Mouse (Mus musculus): ENCODE data around the gene Bahcc1. TPM values are rescaled to one million over a fixed set of nuclear protein-coding genes. Genes with fewer than 3 reads are reported as not detected.

Bahcc1 gene
- polyA plus RNA-seq, 1 experiment from 2014 or later: 2.2 TPM

DNA sequence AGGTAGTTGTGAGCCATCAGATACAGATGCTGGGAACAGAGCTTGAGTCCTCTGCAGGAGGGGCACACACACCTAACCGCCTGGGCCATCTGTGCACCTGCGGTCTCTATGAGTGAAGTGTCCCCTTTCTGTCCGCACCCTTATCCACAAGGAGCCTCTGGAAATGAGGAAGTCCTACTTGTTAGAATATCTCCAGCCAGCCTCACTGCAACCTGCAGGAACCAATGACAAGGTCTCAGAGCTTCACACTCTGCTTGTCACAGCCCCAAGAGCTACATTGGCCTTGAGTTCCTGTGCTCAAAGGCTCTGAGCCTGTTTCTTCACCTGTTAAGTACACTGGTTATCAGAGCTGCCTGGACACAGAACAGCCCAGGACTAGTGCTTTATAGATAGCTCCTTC is 30.4 kb downstream of the Bahcc1 start:
- 79% methylated on average over 3 of the region's 3 CpGs for WGBS (ENCODE audit: missing documents)
- no peaks in the 10 kb centered on the region for H3K79me2 ChIP-seq (ENCODE audit: inconsistent target)
- no peak overlapping the region for H3K27ac ChIP-seq
- no peaks in the 10 kb centered on the region for H3K36me3 ChIP-seq (ENCODE audit: inconsistent target)
- no peak overlapping the region for H3K4me3 ChIP-seq (ENCODE audit: inconsistent target)

DNA sequence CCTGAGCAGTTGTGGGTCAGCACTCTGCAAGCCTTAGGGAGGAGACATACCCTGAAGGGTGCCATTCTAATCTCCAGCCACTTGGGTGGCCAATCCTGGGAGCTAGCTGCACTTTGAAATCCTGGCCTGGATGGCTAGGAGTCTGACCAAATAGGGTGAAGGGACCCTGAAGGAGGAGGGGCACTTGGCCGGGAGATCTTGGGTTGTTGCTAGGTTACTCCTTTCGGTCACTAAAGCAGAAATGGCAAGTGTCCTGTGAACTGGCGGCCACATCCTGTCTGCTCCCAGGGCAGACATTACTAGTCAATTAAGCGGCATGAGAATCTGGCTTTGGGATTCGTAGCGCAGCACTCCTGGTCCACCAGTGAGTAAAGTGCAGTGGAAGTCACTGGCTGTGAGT is 31.3 kb downstream of the Bahcc1 start:
- Histone ChIP-seq H3K79me2 (ENCODE audit: inconsistent target) (no peaks in the 10 kb centered on the region), H3K27ac (no peak overlapping the region), H3K4me3 (ENCODE audit: inconsistent target) (no peak overlapping the region), H3K36me3 (ENCODE audit: inconsistent target) (no peaks in the 10 kb centered on the region)
- WGBS (ENCODE audit: missing documents): 97% methylated on average over 6 of the region's 6 CpGs

DNA sequence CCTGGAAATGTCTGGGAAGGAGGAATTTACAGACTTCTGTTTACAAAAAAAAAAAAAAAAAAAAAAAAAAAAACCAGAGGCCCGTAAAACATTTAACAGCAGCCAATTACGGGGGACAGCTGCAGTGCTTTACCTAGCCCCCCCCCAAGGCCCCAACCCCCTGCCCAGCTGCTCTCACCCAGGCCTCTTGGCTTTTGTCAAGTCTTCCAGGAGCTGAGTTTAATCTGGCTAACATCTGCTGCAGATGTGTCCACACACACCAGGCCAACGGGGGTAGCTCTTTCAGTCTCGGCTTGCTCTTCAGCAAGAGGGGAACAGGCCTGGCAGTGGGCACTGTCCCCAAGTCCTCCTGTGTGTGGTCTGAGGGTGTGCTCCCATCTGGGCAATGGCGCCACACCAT is 32.7 kb downstream of the Bahcc1 start:
- WGBS (ENCODE audit: missing documents): 89% methylated on average over 5 of the region's 5 CpGs
- Histone ChIP-seq H3K79me2 (ENCODE audit: inconsistent target) (no peaks in the 10 kb centered on the region), H3K36me3 (ENCODE audit: inconsistent target) (no peaks in the 10 kb centered on the region), H3K27ac (no peak overlapping the region), H3K4me3 (ENCODE audit: inconsistent target) (no peak overlapping the region)

DNA sequence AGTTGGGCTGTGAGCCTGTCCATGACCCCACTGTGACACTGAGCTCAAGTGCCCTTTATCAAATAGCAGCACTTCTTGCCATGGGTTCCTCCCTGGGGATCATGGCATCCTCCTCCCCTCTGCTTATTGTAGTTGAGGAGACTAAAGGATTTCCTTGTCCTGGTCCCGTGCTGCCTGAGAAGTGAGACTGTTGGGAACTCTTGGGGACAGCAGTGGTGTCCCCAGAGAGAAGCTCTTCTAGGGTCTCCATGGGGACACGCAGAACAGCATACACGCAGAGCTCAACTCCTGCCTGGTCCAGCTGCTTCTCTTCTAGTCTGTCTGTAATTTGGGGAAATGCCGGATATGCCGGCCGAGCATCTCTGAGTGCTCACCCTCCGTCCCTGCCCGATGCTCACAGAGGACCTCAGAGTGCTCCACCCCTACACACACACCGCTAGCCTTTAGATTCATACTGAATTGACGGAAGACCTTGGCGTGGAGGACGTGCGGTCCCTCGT is 33.6 kb downstream of the Bahcc1 start:
- H3K4me3 ChIP-seq (ENCODE audit: inconsistent target): no peak overlapping the region
- no peaks in the 10 kb centered on the region for H3K36me3 ChIP-seq (ENCODE audit: inconsistent target)
- no peaks in the 10 kb centered on the region for H3K79me2 ChIP-seq (ENCODE audit: inconsistent target)
- 97% methylated on average over 14 of the region's 14 CpGs for WGBS (ENCODE audit: missing documents)
- H3K27ac ChIP-seq: no peak overlapping the region

DNA sequence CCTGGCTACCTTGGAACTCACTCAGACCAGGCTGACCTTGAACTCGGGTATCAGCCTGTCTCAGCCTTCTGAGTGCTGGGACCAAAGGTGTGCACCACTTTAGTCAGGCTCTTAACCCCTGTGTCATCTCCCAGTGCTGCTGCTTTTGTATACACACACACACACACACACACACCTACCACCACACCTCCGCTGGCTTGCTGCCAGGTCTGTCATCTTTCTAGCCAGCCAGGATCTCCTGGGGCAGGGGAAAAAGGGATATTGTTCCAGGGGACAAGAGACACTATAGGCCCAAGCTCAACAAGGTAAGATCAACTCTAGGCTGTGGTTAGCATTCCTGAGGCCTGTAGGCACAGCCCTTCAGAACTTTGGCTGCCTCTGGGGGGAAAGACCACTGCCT is 34.5 kb downstream of the Bahcc1 start:
- WGBS (ENCODE audit: missing documents): 85% methylated on average over 2 of the region's 2 CpGs
- Histone ChIP-seq H3K79me2 (ENCODE audit: inconsistent target) (no peaks in the 10 kb centered on the region), H3K27ac (no peak overlapping the region), H3K36me3 (ENCODE audit: inconsistent target) (no peaks in the 10 kb centered on the region), H3K4me3 (ENCODE audit: inconsistent target) (no peak overlapping the region)

DNA sequence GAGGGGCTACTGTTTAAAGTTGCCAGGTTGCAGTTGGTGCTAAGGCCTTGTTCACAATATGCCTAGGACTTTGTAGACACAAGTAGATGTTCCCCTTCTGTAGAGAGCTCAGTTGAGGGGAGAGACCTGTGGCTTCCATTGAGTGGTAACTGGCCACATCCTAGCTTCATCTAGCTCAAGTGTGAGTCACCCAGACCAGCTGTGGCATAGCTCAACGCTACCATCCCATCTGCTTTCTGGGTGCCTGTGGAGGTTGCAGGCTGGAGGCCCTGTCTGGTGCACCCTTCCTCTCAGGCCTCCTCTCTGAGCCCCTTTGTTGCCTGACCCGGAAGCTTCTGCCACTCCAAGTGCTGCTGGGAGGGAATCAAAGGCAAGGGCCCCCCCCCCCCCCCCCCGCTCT is 34.9 kb downstream of the Bahcc1 start:
- 11% methylated on average over 1 of the region's 3 CpGs for WGBS (ENCODE audit: missing documents)
- Histone ChIP-seq H3K36me3 (ENCODE audit: inconsistent target) (no peaks in the 10 kb centered on the region), H3K79me2 (ENCODE audit: inconsistent target) (no peaks in the 10 kb centered on the region), H3K27ac (no peak overlapping the region), H3K4me3 (ENCODE audit: inconsistent target) (no peak overlapping the region)

DNA sequence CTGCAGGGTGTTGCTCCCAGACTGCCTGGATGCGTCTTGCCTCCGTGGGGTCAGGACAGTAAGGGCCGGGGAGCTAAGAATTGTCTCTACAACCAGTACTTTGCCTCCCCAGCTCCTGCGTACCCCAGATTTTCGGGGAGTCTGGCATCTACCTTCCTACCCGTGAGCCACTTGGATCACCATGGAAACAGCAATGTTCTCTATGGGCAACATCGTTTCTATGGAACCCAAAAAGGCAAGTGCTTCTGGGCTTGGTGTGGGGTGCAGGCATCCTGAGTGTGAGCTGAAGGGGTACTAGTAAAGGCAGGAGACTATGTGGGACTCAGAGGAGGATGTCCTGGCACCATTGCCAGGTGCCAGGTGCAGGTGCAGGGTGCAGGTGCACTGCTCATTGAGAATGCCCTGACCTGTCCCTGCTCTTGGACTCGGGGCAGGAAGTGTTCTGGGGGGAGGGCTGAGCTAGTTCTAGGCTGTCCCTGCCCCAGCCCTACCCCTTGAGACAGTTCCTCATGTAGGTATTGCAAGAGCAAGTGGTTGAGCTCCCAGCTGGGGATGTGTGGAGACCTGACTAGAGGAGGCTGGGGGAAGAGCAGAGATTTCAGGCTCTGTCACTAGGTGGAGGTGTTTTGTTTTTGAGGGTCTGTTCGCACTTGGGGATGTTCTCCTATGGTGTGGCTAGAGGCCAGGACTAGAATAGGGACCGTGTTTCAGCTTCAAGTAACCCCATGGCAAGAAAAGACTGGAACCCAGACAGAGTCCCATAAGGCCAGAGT is 35.6 kb downstream of the Bahcc1 start:
- Histone ChIP-seq H3K36me3 (ENCODE audit: inconsistent target) (no peaks in the 10 kb centered on the region), H3K79me2 (ENCODE audit: inconsistent target) (no peaks in the 10 kb centered on the region), H3K27ac (no peak overlapping the region), H3K4me3 (ENCODE audit: inconsistent target) (no peak overlapping the region)
- WGBS (ENCODE audit: missing documents): 76% methylated on average over 10 of the region's 10 CpGs

DNA sequence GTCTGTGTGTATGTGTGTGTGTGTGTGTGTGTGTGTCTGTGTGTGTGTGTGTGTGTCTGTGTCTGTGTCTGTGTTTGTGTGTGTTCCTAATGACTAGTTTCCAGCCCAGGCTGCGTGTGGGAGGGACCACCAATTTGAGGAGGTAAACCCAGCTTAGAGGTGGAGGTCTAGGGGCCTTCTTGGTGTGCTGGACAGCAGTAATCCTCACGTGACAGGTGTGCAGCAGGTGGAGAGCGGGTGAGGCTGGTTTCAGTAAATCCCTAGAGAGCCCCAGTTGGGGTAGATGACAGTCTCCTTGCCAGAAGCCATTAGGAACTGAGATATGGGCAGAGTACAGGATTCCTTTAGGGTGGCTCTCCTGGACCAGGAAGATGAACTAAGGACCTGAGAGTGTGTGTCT is 36.3 kb downstream of the Bahcc1 start:
- Histone ChIP-seq H3K27ac (no peak overlapping the region), H3K79me2 (ENCODE audit: inconsistent target) (no peaks in the 10 kb centered on the region), H3K36me3 (ENCODE audit: inconsistent target) (no peaks in the 10 kb centered on the region), H3K4me3 (ENCODE audit: inconsistent target) (no peak overlapping the region)
- WGBS (ENCODE audit: missing documents): 100% methylated on average over 3 of the region's 3 CpGs

DNA sequence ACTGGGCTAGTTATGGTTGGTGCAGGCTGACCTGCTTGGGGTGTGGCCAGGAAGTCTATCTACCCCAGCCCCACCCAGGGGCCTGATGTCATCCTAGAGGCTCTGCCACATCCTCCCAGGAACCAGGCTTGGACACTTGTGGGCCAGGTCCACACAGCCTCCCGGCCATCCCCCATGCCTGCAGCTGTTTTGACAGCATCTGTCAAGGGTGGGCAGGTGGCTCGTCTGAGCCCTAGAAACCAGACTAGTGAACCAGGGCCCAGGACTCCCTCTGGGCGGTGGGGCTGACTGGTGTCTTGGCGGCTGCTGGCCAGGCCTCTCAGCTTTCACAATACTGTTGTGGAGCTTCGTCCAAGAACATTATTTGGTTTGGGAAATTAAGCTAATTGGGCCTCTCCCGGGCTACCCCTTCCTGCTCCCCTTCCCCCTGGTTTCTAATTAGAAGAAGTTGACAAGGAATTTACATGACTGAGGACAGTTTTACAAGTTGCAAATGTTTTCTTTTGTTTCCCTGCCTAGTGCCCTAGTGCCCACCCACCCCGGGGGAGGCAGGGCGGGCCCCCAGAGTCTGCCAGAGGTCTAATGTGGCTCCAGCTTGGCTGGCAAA is 36.9 kb downstream of the Bahcc1 start:
- WGBS (ENCODE audit: missing documents): 90% methylated on average over 8 of the region's 8 CpGs
- Histone ChIP-seq H3K4me3 (ENCODE audit: inconsistent target) (no peak overlapping the region), H3K36me3 (ENCODE audit: inconsistent target) (no peaks in the 10 kb centered on the region), H3K79me2 (ENCODE audit: inconsistent target) (no peaks in the 10 kb centered on the region), H3K27ac (no peak overlapping the region)

DNA sequence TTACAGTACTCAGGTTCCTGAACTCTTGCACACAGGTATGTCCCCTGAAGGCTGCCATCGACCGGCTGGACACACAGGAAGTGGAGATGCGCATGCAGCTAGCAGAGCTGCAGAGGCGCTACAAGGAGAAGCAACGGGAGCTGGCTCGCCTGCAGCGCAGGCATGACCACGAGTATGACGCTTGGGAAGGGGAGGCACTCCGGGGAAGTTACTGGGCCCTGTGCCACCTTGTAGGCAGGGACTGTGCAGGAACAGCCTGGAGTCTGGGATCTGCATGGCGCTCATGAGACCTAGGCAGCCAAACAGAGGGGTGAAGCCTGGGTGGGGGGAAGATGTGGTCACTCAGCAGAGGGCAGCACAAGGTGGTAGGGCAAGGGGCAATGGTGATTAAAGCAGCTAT is 46.6 kb downstream of the Bahcc1 start:
- H3K79me2 ChIP-seq (ENCODE audit: inconsistent target): no peaks in the 10 kb centered on the region
- H3K4me3 ChIP-seq (ENCODE audit: inconsistent target): no peak overlapping the region
- H3K27ac ChIP-seq: no peak overlapping the region
- 89% methylated on average over 11 of the region's 11 CpGs for WGBS (ENCODE audit: missing documents)
- no peaks in the 10 kb centered on the region for H3K36me3 ChIP-seq (ENCODE audit: inconsistent target)

DNA sequence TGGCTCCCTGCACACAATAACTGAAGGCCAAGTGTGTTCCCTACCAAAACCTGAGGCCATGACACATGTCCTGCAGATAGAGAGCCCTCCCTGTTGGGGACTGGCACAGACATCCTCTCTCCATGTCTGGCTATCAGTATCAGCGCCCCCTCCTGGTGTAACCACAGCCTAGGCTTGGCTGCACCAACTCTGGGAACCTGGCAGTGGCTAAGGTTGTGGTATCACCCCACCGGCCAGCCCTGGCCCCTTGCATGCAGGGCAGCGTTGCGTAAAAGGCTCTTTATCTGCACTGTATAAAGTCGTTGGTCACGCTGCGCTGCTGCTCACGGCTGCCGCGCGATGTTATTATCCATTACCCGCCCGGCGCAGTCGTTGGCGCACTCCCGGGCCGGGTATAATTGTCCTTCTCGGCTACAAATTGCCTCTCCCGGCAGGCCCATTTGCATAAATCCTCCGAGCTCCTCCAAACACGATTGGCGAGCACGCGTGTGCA is 47.6 kb downstream of the Bahcc1 start:
- Histone ChIP-seq H3K4me3 (ENCODE audit: inconsistent target) (no peak overlapping the region), H3K79me2 (ENCODE audit: inconsistent target) (no peaks in the 10 kb centered on the region), H3K36me3 (ENCODE audit: inconsistent target) (no peaks in the 10 kb centered on the region), H3K27ac (no peak overlapping the region)
- 81% methylated on average over 11 of the region's 25 CpGs for WGBS (ENCODE audit: missing documents)

DNA sequence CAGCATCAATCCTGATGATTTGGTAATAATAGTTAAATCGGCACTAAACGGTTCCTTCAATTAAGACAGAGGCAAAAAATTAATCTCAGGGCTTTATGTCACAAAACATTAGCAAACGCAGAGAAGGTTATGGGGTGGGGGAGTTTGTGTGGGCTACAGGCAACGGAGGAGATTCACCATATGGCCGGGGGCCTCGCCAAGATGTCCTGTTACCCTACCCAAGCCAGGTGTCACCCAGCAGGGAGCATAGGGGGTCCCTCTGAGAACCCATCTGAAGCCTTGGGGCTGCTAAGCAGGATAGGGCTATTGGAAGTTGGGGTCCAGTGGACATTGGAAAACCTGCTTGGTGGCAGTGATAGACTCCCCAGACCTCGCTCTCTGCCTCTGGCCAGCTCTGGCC is 48.0 kb downstream of the Bahcc1 start:
- H3K79me2 ChIP-seq (ENCODE audit: inconsistent target): no peaks in the 10 kb centered on the region
- no peaks in the 10 kb centered on the region for H3K36me3 ChIP-seq (ENCODE audit: inconsistent target)
- H3K4me3 ChIP-seq (ENCODE audit: inconsistent target): no peak overlapping the region
- no peak overlapping the region for H3K27ac ChIP-seq
- WGBS (ENCODE audit: missing documents): 97% methylated on average over 7 of the region's 7 CpGs

DNA sequence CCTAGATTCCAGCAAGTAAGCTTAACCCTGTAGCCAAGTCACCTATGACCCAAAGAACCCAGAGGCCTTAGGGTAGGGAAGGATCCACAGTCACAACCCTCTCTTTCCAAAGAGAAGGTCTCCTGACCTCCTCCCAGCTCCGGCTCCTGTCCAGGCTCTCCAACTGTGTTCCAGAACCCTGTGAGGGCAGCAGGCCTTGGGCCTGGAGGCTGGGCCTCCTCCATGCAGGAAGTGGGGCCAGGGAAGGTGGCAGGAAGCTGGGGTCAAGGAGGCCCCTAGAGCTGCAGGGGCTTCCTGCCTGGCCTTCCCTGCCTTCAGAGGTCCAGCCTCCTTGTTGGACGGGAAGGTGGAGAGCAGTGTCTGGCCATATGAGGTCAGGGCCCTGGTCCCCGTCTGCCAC is 48.5 kb downstream of the Bahcc1 start:
- H3K4me3 ChIP-seq (ENCODE audit: inconsistent target): no peak overlapping the region
- H3K79me2 ChIP-seq (ENCODE audit: inconsistent target): no peaks in the 10 kb centered on the region
- no peaks in the 10 kb centered on the region for H3K36me3 ChIP-seq (ENCODE audit: inconsistent target)
- WGBS (ENCODE audit: missing documents): 76% methylated on average over 3 of the region's 3 CpGs
- no peak overlapping the region for H3K27ac ChIP-seq

DNA sequence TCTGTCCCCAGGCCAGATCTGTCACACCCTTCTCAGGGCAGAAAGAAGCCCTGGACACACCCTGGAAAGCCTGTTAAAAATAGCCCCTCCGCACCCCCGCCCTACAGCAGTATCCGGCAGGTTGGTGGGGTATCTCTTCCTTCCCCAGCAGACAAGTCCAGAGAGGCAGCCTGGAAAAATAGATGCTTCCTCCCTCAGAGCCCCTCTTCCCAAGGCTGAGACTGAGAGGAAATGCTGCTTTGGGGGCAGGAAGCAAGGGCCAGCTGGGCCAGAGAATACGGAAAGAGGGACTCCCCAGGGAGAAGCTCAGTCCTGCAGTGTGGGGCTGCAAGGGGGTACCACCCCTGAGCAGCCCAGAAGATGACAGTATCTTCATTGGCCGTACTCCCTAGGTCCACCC is 50.8 kb downstream of the Bahcc1 start:
- Histone ChIP-seq H3K79me2 (ENCODE audit: inconsistent target) (no peaks in the 10 kb centered on the region), H3K36me3 (ENCODE audit: inconsistent target) (no peaks in the 10 kb centered on the region), H3K4me3 (ENCODE audit: inconsistent target) (no peak overlapping the region), H3K27ac (no peak overlapping the region)
- WGBS (ENCODE audit: missing documents): 93% methylated on average over 5 of the region's 5 CpGs

DNA sequence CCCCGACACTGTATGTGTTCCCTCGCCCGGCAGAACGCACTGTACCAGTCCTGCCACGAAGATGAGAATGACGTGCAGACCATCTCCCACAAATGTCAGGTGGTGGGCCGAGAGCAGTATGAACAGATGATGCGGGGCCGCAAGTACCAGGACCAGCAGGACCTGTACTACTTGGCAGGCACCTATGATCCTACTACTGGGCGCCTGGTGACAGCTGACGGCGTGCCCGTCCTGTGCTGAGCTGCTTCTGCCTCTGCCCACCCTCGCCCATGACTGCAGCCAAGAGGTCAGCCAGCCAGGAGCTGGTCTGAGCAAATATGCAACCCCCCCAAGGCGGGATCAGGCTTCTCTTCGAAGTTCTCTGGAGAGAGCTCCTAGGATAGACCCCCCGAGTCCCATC is 56.9 kb downstream of the Bahcc1 start:
- no peak overlapping the region for H3K27ac ChIP-seq
- no peaks in the 10 kb centered on the region for H3K36me3 ChIP-seq (ENCODE audit: inconsistent target)
- WGBS (ENCODE audit: missing documents): 93% methylated on average over 14 of the region's 17 CpGs

More for the DNA sequence above, 56.9 kb downstream of the Bahcc1 start:
- Histone ChIP-seq H3K79me2 (ENCODE audit: inconsistent target) (no peaks in the 10 kb centered on the region), H3K4me3 (ENCODE audit: inconsistent target) (no peak overlapping the region)
